Mouse (Mus musculus): ENCODE measurements at regions not wholly inside any gene's neighbourhood (a gene's known extent, or its start where the extent isn't known, plus 50 kb on each side); places are given as distances from the start of the nearest gene placed in this dataset.
A peak's percentile ranks its signal among the peaks of the same experiment; 100 is the strongest.

GRCm38 (mm10) chr13:63699624-63700023 lies 115.4 kb upstream of the Ercc6l2 start:
- DNase-seq (ENCODE audit: low spot score in 2 of 2) = no peak

- no peak for DNase-seq (ENCODE audit: low spot score in 2 of 2)
Measured at GRCm38 (mm10) chr13:63700747-63701146, 114.3 kb upstream of the Ercc6l2 start.

GRCm38 (mm10) chr13:63701199-63702175 lies 113.6 kb upstream of the Ercc6l2 start:
- DNase-seq (ENCODE audit: low spot score in 2 of 2) = no peak

- DNase-seq (ENCODE audit: low spot score in 2 of 2) = no peak
Measured at GRCm38 (mm10) chr13:63708567-63708966, 106.5 kb upstream of the Ercc6l2 start.

- no peak for DNase-seq (ENCODE audit: low spot score in 2 of 2)
Measured at GRCm38 (mm10) chr13:63713137-63713536, 101.9 kb upstream of the Ercc6l2 start.

- DNase-seq (ENCODE audit: low spot score in 2 of 2) = no peak
Measured at GRCm38 (mm10) chr13:63716498-63716897, 98.5 kb upstream of the Ercc6l2 start.

GRCm38 (mm10) chr13:63717249-63717648 lies 97.8 kb upstream of the Ercc6l2 start:
- DNase-seq (ENCODE audit: low spot score in 2 of 2) = no peak

GRCm38 (mm10) chr13:63718782-63719181 lies 96.3 kb upstream of the Ercc6l2 start:
- no peak for DNase-seq (ENCODE audit: low spot score in 2 of 2)

GRCm38 (mm10) chr13:63719351-63720207 lies 95.5 kb upstream of the Ercc6l2 start:
- DNase-seq (ENCODE audit: low spot score in 2 of 2) = no peak

- no peak for DNase-seq (ENCODE audit: low spot score in 2 of 2)
Measured at GRCm38 (mm10) chr13:63720610-63721009, 94.4 kb upstream of the Ercc6l2 start.

- no peak for DNase-seq (ENCODE audit: low spot score in 2 of 2)
Measured at GRCm38 (mm10) chr13:63721011-63721625, 93.9 kb upstream of the Ercc6l2 start.

GRCm38 (mm10) chr13:63724293-63724692 lies 90.7 kb upstream of the Ercc6l2 start:
- DNase-seq (ENCODE audit: low spot score in 2 of 2) = no peak

- no peak for DNase-seq (ENCODE audit: low spot score in 2 of 2)
Measured at GRCm38 (mm10) chr13:63724843-63725582, 90.0 kb upstream of the Ercc6l2 start.

GRCm38 (mm10) chr13:63726035-63726434 lies 89.0 kb upstream of the Ercc6l2 start:
- no peak for DNase-seq (ENCODE audit: low spot score in 2 of 2)

- no peak for DNase-seq (ENCODE audit: low spot score in 2 of 2)
Measured at GRCm38 (mm10) chr13:63726509-63726908, 88.5 kb upstream of the Ercc6l2 start.

- no peak for DNase-seq (ENCODE audit: low spot score in 2 of 2)
Measured at GRCm38 (mm10) chr13:63735739-63736138, 79.3 kb upstream of the Ercc6l2 start.

GRCm38 (mm10) chr13:63741879-63742278 lies 73.2 kb upstream of the Ercc6l2 start:
- peak; percentile 81 for DNase-seq (ENCODE audit: low spot score in 2 of 2)

- no peak for DNase-seq (ENCODE audit: low spot score in 2 of 2)
Measured at GRCm38 (mm10) chr13:63748788-63749187, 66.3 kb upstream of the Ercc6l2 start.

GRCm38 (mm10) chr13:63749997-63750396 lies 65.0 kb upstream of the Ercc6l2 start:
- DNase-seq (ENCODE audit: low spot score in 2 of 2) = peak; percentile 22 to 38

GRCm38 (mm10) chr13:63751196-63751595 lies 63.8 kb upstream of the Ercc6l2 start:
- DNase-seq (ENCODE audit: low spot score in 2 of 2) = no peak

- no peak for DNase-seq (ENCODE audit: low spot score in 2 of 2)
Measured at GRCm38 (mm10) chr13:63757061-63757460, 58.0 kb upstream of the Ercc6l2 start.

All from right cerebral cortex, postnatal 10 days (tissue).